ENCODE assay signal across 20 mouse cellular contexts in the genomic region with DNA sequence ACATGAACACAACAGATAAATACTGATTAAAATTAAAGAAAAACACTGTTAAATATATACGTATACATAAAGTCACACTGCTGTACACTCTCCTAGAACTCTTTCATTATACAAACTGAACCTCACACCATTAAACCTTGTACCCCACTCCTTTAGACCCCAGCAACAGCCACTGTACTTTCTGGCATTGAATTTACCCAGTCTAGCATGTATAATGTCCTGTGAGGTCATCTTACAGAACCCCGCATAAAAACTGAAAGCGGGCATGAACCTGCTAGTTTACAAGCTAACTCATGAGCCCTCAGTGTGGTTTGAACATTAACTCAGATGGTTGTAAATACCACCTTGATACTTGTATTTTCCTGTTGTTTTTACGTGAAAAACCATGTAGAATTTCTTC.
"Had no signal": no experiment of that assay in that cellular context is flagged by ENCODE, and none has a peak within 500 bp of the region (broad histone marks: within the 10 kb centered on the region; RNA-seq: fewer than 3 reads in every experiment).

No protein-coding gene starts in this region.

- H3K27me3 ChIP-seq: limb, embryonic 13.5 days; liver, embryonic 12.5 days; liver, embryonic 15.5 days; lung, embryonic 15.5 days; megakaryocyte, embryonic 14.5 days; neural tube, embryonic 12.5 days; neural tube, embryonic 15.5 days had no signal

- H3K4me2 ChIP-seq: limb, embryonic 13.5 days; liver, embryonic 12.5 days; liver, embryonic 15.5 days; lung, embryonic 15.5 days; neural tube, embryonic 12.5 days; neural tube, embryonic 15.5 days had no signal

- ATAC-seq: liver, embryonic 12.5 days had no signal

- DNase-seq: kidney, adult 18-20 months; kidney, postnatal 25 days; layer of hippocampus, adult 9-11 months; liver; lung, adult 18-20 months; lung, postnatal 10 days; lung, postnatal 36 days; midbrain, embryonic 14.5 days; thymus, adult 18-20 months; thymus, postnatal 36 days had no signal

- H3K4me3 ChIP-seq: layer of hippocampus, adult 2 months; limb, embryonic 10.5 days; limb, embryonic 13.5 days; liver, embryonic 12.5 days; liver, embryonic 15.5 days; lung, embryonic 15.5 days; megakaryocyte, embryonic 14.5 days; midbrain, embryonic 10.5 days; neural tube, embryonic 12.5 days; neural tube, embryonic 15.5 days had no signal

- H3K4me1 ChIP-seq: liver, embryonic 12.5 days; liver, embryonic 15.5 days; lung, embryonic 15.5 days; megakaryocyte, embryonic 14.5 days; neural tube, embryonic 12.5 days; neural tube, embryonic 15.5 days had no signal

- H3K27ac ChIP-seq: layer of hippocampus, adult 2 months; limb, embryonic 10.5 days; limb, embryonic 13.5 days; liver, embryonic 12.5 days; liver, embryonic 15.5 days; lung, embryonic 15.5 days; midbrain, embryonic 10.5 days; neural tube, embryonic 12.5 days; neural tube, embryonic 15.5 days had no signal

- H3K36me3 ChIP-seq: liver, embryonic 12.5 days; liver, embryonic 15.5 days; midbrain, embryonic 10.5 days; neural tube, embryonic 12.5 days; neural tube, embryonic 15.5 days had no signal

- H3K9ac ChIP-seq: limb, embryonic 13.5 days; liver, embryonic 12.5 days; liver, embryonic 15.5 days; lung, embryonic 15.5 days; neural tube, embryonic 12.5 days; neural tube, embryonic 15.5 days had no signal

- H3K9me3 ChIP-seq: limb, embryonic 10.5 days; limb, embryonic 13.5 days; liver, embryonic 12.5 days; liver, embryonic 15.5 days; lung, embryonic 15.5 days; megakaryocyte, embryonic 14.5 days; midbrain, embryonic 10.5 days; neural tube, embryonic 12.5 days; neural tube, embryonic 15.5 days had no signal
